Mouse (Mus musculus): ENCODE measurements around the gene Hap1. TPM values are rescaled to one million over a fixed set of nuclear protein-coding genes. Genes with fewer than 3 reads are reported as not detected.

Gene Hap1
- 5.1 TPM for polyA plus RNA-seq (2014; fragmentation: Illumina TruSeq; extraction: RNeasy Lipid Tissue Mini Kit (QIAGEN cat#74804); ENCODE audit: low read depth, low replicate concordance)

GRCm38 (mm10) chr11:100355972-100356818 lies at the start of gene Hap1:
Gene Hap1, minus strand, starts transcription at chr11:100356128.

GRCm38 (mm10) chr11:100397600-100398389 lies 41.9 kb upstream of the Hap1 start, which contains the start of gene Jup:
Gene Jup, minus strand, starts transcription at chr11:100397763.

GRCm38 (mm10) chr11:100333944-100334457 lies 21.9 kb downstream of the Hap1 start, which contains the start of gene Gast:
Gene Gast, plus strand, starts transcription at chr11:100334407.

GRCm38 (mm10) chr11:100319492-100320171 lies 36.3 kb downstream of the Hap1 start, which contains the start of gene Eif1:
Gene Eif1, plus strand, starts transcription at chr11:100319885.

Other genes starting within 250 kb of the Hap1 start
- not detected for gene Krt13, start 234.6 kb downstream of the Hap1 start, polyA plus RNA-seq (2014; fragmentation: Illumina TruSeq; extraction: RNeasy Lipid Tissue Mini Kit (QIAGEN cat#74804); ENCODE audit: low read depth, low replicate concordance)
- gene Krt15, start 220.2 kb downstream of the Hap1 start, polyA plus RNA-seq (2014; fragmentation: Illumina TruSeq; extraction: RNeasy Lipid Tissue Mini Kit (QIAGEN cat#74804); ENCODE audit: low read depth, low replicate concordance) = not detected
- gene Krt19, start 207.5 kb downstream of the Hap1 start, polyA plus RNA-seq (2014; fragmentation: Illumina TruSeq; extraction: RNeasy Lipid Tissue Mini Kit (QIAGEN cat#74804); ENCODE audit: low read depth, low replicate concordance) = not detected
- not detected for gene Krt9, start 162.9 kb downstream of the Hap1 start, polyA plus RNA-seq (2014; fragmentation: Illumina TruSeq; extraction: RNeasy Lipid Tissue Mini Kit (QIAGEN cat#74804); ENCODE audit: low read depth, low replicate concordance)
- not detected for gene Krt14, start 148.6 kb downstream of the Hap1 start, polyA plus RNA-seq (2014; fragmentation: Illumina TruSeq; extraction: RNeasy Lipid Tissue Mini Kit (QIAGEN cat#74804); ENCODE audit: low read depth, low replicate concordance)
- gene Krt16, start 107.2 kb downstream of the Hap1 start, polyA plus RNA-seq (2014; fragmentation: Illumina TruSeq; extraction: RNeasy Lipid Tissue Mini Kit (QIAGEN cat#74804); ENCODE audit: low read depth, low replicate concordance) = not detected
- not detected for gene Krt17, start 95.1 kb downstream of the Hap1 start, polyA plus RNA-seq (2014; fragmentation: Illumina TruSeq; extraction: RNeasy Lipid Tissue Mini Kit (QIAGEN cat#74804); ENCODE audit: low read depth, low replicate concordance)
- gene Krt42, start 86.3 kb downstream of the Hap1 start, polyA plus RNA-seq (2014; fragmentation: Illumina TruSeq; extraction: RNeasy Lipid Tissue Mini Kit (QIAGEN cat#74804); ENCODE audit: low read depth, low replicate concordance) = not detected
- gene Eif1, start 36.2 kb downstream of the Hap1 start, polyA plus RNA-seq (2014; fragmentation: Illumina TruSeq; extraction: RNeasy Lipid Tissue Mini Kit (QIAGEN cat#74804); ENCODE audit: low read depth, low replicate concordance) = 1,846 TPM
- gene Gast, start 21.7 kb downstream of the Hap1 start, polyA plus RNA-seq (2014; fragmentation: Illumina TruSeq; extraction: RNeasy Lipid Tissue Mini Kit (QIAGEN cat#74804); ENCODE audit: low read depth, low replicate concordance) = not detected
- gene Jup, start 41.6 kb upstream of the Hap1 start, polyA plus RNA-seq (2014; fragmentation: Illumina TruSeq; extraction: RNeasy Lipid Tissue Mini Kit (QIAGEN cat#74804); ENCODE audit: low read depth, low replicate concordance) = 2.2 TPM
- gene P3h4, start 58.7 kb upstream of the Hap1 start, polyA plus RNA-seq (2014; fragmentation: Illumina TruSeq; extraction: RNeasy Lipid Tissue Mini Kit (QIAGEN cat#74804); ENCODE audit: low read depth, low replicate concordance) = 10.6 TPM
- 1.4 TPM for gene Fkbp10, start 59.6 kb upstream of the Hap1 start, polyA plus RNA-seq (2014; fragmentation: Illumina TruSeq; extraction: RNeasy Lipid Tissue Mini Kit (QIAGEN cat#74804); ENCODE audit: low read depth, low replicate concordance)
- gene Nt5c3b, start 85.7 kb upstream of the Hap1 start, polyA plus RNA-seq (2014; fragmentation: Illumina TruSeq; extraction: RNeasy Lipid Tissue Mini Kit (QIAGEN cat#74804); ENCODE audit: low read depth, low replicate concordance) = 30.2 TPM
- gene Klhl10, start 85.8 kb upstream of the Hap1 start, polyA plus RNA-seq (2014; fragmentation: Illumina TruSeq; extraction: RNeasy Lipid Tissue Mini Kit (QIAGEN cat#74804); ENCODE audit: low read depth, low replicate concordance) = not detected
- gene Klhl11, start 116.6 kb upstream of the Hap1 start, polyA plus RNA-seq (2014; fragmentation: Illumina TruSeq; extraction: RNeasy Lipid Tissue Mini Kit (QIAGEN cat#74804); ENCODE audit: low read depth, low replicate concordance) = 33.4 TPM
- gene Acly, start 171.9 kb upstream of the Hap1 start, polyA plus RNA-seq (2014; fragmentation: Illumina TruSeq; extraction: RNeasy Lipid Tissue Mini Kit (QIAGEN cat#74804); ENCODE audit: low read depth, low replicate concordance) = 787 TPM
- 0.64 TPM for gene Ttc25, start 189.5 kb upstream of the Hap1 start, polyA plus RNA-seq (2014; fragmentation: Illumina TruSeq; extraction: RNeasy Lipid Tissue Mini Kit (QIAGEN cat#74804); ENCODE audit: low read depth, low replicate concordance)
- gene Cnp, start 218.8 kb upstream of the Hap1 start, polyA plus RNA-seq (2014; fragmentation: Illumina TruSeq; extraction: RNeasy Lipid Tissue Mini Kit (QIAGEN cat#74804); ENCODE audit: low read depth, low replicate concordance) = 9.6 TPM

All from adrenal gland, adult 10 weeks (tissue).